Comparison of ENCODE assay signal across 9 mouse cellular contexts in the genomic region with DNA sequence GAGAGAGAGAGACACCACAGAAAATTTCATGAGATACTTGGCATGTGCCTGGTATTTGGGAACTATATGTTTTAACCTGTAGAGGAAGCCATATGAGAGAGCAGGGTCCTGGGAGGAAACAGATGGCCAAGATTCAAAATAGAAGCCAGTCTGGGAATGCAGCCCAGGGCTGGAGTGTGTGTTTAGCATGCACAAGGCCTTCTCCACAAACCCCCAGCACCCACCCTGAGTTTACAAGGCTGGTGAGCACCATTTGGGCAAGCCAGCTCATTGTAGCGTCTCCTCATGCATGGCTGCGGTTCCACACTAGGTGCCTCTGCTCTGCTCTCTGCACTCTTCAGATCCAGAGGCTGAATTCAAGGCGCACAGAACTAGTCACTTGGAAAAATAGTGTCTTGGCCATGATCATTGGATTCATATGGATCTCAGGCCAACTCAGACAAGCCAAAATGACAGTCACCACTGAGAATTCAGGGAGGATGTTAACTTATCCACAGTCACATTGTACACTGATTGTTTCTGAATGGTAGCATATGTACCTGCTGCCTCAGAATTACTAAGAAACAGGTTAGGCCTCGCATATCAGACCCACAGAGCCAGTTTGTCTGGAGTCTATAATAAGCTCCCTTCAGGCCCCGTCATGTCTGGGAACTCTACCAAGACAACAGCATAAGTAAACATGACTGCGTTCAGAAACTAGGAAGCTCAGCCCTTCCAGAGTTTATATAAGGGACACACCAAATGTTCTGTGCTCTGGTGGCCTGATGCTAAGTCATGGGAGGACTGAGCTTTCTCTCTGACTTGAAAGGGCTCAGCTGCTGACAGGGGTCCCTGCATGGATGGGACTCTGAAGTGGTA.
DNase-seq lines count a peak whose midpoint lies in the region; ATAC-seq lines count a peak whose summit lies in the region.
"Had no signal": no experiment of that assay in that cellular context is flagged by ENCODE, and none has a peak within 500 bp of the region (broad histone marks: within the 10 kb centered on the region; RNA-seq: fewer than 3 reads in every experiment).

No protein-coding gene starts in this region.

- WGBS in hindbrain, embryonic 16.5 days = 58% methylated on average over 6 of the region's 6 CpGs
- 59% methylated on average over 6 of the region's 6 CpGs for WGBS in stomach, embryonic 14.5 days

- no peak overlapping the region for H3K4me2 ChIP-seq in hindbrain, embryonic 16.5 days (ENCODE audit: low read length)
- H3K4me2 ChIP-seq in stomach, embryonic 14.5 days (replicated peaks; ENCODE audit: low read depth, low read length) = no peak overlapping the region

- peak overlapping the region; percentile 52 for H3K27ac ChIP-seq in hindbrain, embryonic 16.5 days (ENCODE audit: low read depth, low read length)
- H3K27ac ChIP-seq in stomach, embryonic 14.5 days (ENCODE audit: low read length) = peak overlapping the region; percentile 75

- no peak overlapping the region for H3K9ac ChIP-seq in hindbrain, embryonic 16.5 days (ENCODE audit: low read depth, low read length)
- H3K9ac ChIP-seq in stomach, embryonic 14.5 days (replicated peaks; ENCODE audit: low read depth, low read length) = no peak overlapping the region

- peaks cover 15% of the 10 kb centered on the region for H3K4me1 ChIP-seq in hindbrain, embryonic 16.5 days (ENCODE audit: control insufficient read depth, insufficient read depth, low read depth, low read length)
- H3K4me1 ChIP-seq in stomach, embryonic 14.5 days (ENCODE audit: control insufficient read depth, insufficient read depth, low read length) = peaks cover 8% of the 10 kb centered on the region
- H3K4me1 ChIP-seq: megakaryocyte, embryonic 14.5 days had no signal

- no peaks in the 10 kb centered on the region for H3K36me3 ChIP-seq in hindbrain, embryonic 16.5 days (ENCODE audit: control insufficient read depth, insufficient read depth, low read length)
- no peaks in the 10 kb centered on the region for H3K36me3 ChIP-seq in stomach, embryonic 14.5 days (ENCODE audit: control insufficient read depth, insufficient read depth, low read length)

- ATAC-seq in hindbrain, embryonic 16.5 days = peak; percentile 84
- peak; percentile 82 for ATAC-seq in stomach, embryonic 14.5 days (ENCODE audit: insufficient number of reproducible peaks, insufficient read depth, low FRiP score, low read depth)

- intact Hi-C loops in heart, postnatal 25 days (cut with DNase I) = no loop called here
- intact Hi-C loops in left cerebral cortex, postnatal 25 days (cut with DNase I) = loop anchor here (5.0 kb wide), 1 partner anchor 50 kb away; no protein-coding TSS in a partner anchor

- H3K9me3 ChIP-seq in hindbrain, embryonic 16.5 days (ENCODE audit: control insufficient read depth, low read length) = no peaks in the 10 kb centered on the region
- no peaks in the 10 kb centered on the region for H3K9me3 ChIP-seq in stomach, embryonic 14.5 days (ENCODE audit: control insufficient read depth, low read depth, low read length)

- H3K4me3 ChIP-seq in hindbrain, embryonic 16.5 days (ENCODE audit: low read length) = no peak overlapping the region
- H3K4me3 ChIP-seq in stomach, embryonic 14.5 days (ENCODE audit: low read depth, low read length) = no peak overlapping the region
- H3K4me3 ChIP-seq: megakaryocyte, embryonic 14.5 days had no signal

- DNase-seq in heart, adult 8-10 months (ENCODE audit: low spot score) = peak; percentile 50
- DNase-seq in heart, postnatal 25 days (ENCODE audit: low spot score) = no peak
- peak; percentile 86 for DNase-seq in cerebellum, adult 9-11 months
- peak; percentile 56 to 93 for DNase-seq in left cerebral cortex, postnatal 25 days (ENCODE audit: low spot score in 2 of 2)
- DNase-seq in MN1 (ENCODE audit: low spot score) = no peak
- no peak for DNase-seq in adrenal gland, adult 8-10 months

- no peaks in the 10 kb centered on the region for H3K27me3 ChIP-seq in hindbrain, embryonic 16.5 days (replicated peaks; ENCODE audit: control insufficient read depth, insufficient read depth, low read length)
- no peaks in the 10 kb centered on the region for H3K27me3 ChIP-seq in stomach, embryonic 14.5 days (ENCODE audit: control insufficient read depth, insufficient read depth, low read length)

Comparison
In these comparisons a context has a peak if more than half of its experiments do, and no peak if none do; other contexts are left out.
1. DNase-seq: peak in heart, adult 8-10 months (single experiment), cerebellum, adult 9-11 months (single experiment) and left cerebral cortex, postnatal 25 days (2 of 2); none in heart, postnatal 25 days (single experiment), MN1 (single experiment) and adrenal gland, adult 8-10 months (single experiment).